Mouse (Mus musculus) lung, postnatal 0 days (tissue): ENCODE measurements around the gene Tmem252. TPM values are rescaled to one million over a fixed set of nuclear protein-coding genes. Genes with fewer than 3 reads are reported as not detected.

Source experiments
- ATAC-seq: fragments of 200-750 bp; cut with Nextera tagmentation; 2 replicates; pipeline ENCODE4 v1.8.0; 2017; ENCODE audit warnings: moderate library complexity
- DNase-seq: peaks from one replicate; pipeline ENCODE4 v3.0.0-alpha.2; 2016; ENCODE audit warnings: low spot score
- H3K27ac ChIP-seq: fragments of 300-500 bp; sonication (generic); 2 replicates; pipeline ENCODE4 v1.5.1; 2014; ENCODE audit warnings: antibody characterized with exemption, mild to moderate bottlenecking, low read length, mixed read lengths
- H3K27me3 ChIP-seq: fragments of 300-500 bp; sonication (generic); replicated peaks from 2 replicates; pipeline ENCODE4 v1.6.1; 2014; ENCODE audit warnings: low read length, mixed read lengths; ENCODE audit not compliant: insufficient read depth
- H3K36me3 ChIP-seq: fragments of 300-500 bp; sonication (generic); 2 replicates; pipeline ENCODE4 v1.6.1; 2014; ENCODE audit warnings: low read length, mixed read lengths; ENCODE audit not compliant: insufficient read depth
- H3K4me1 ChIP-seq: fragments of 300-500 bp; sonication (generic); 2 replicates; pipeline ENCODE4 v1.6.1; 2014; ENCODE audit warnings: antibody characterized with exemption, low read depth, low read length, mixed read lengths; ENCODE audit not compliant: insufficient read depth
- H3K4me2 ChIP-seq: fragments of 300-500 bp; sonication (generic); replicated peaks from 2 replicates; pipeline ENCODE4 v1.6.1; 2014; ENCODE audit warnings: low read depth, mild to moderate bottlenecking, low read length, moderate library complexity, mixed read lengths
- H3K4me3 ChIP-seq: fragments of 300-500 bp; sonication (generic); 2 replicates; pipeline ENCODE4 v1.5.1; 2014; ENCODE audit warnings: low read depth, low read length
- H3K9ac ChIP-seq: fragments of 300-500 bp; sonication (generic); replicated peaks from 2 replicates; pipeline ENCODE4 v1.6.1; 2014; ENCODE audit warnings: low read depth, mild to moderate bottlenecking
- H3K9me3 ChIP-seq: fragments of 300-500 bp; sonication (generic); 2 replicates; pipeline ENCODE4 v1.6.1; 2016; ENCODE audit warnings: low read length, mixed read lengths
- CTCF ChIP-seq: IDR thresholded peaks from 2 replicates; pipeline ENCODE4 v1.5.1; 2016; ENCODE audit warnings: antibody characterized with exemption, mild to moderate bottlenecking
- EP300 ChIP-seq: IDR thresholded peaks from 2 replicates; pipeline ENCODE4 v1.6.1; 2016; ENCODE audit warnings: antibody characterized with exemption, mild to moderate bottlenecking, control low read depth
- WGBS: fragments of 180-500 bp; shearing (Covaris S2); extraction: QIAGEN DNeasy Blood & Tissue Kit; methylation state at CpG from one replicate; pipeline ENCODE4 v1.1.7; 2014; 5-methylcytosine and 5-hydroxymethylcytosine counted together
- polyA plus RNA-seq: library from polyadenylated mRNA; unstranded; fragments of >200 nt; fragmentation: Nextera tagmentation; extraction: Ambion mirVana; gene quantifications from 2 replicates; pipeline ENCODE4 v1.2.1, GENCODE M21; 2015

Tmem252 gene
- polyA plus RNA-seq, 1 experiment from 2014 or later = 6.2 TPM

DNA sequence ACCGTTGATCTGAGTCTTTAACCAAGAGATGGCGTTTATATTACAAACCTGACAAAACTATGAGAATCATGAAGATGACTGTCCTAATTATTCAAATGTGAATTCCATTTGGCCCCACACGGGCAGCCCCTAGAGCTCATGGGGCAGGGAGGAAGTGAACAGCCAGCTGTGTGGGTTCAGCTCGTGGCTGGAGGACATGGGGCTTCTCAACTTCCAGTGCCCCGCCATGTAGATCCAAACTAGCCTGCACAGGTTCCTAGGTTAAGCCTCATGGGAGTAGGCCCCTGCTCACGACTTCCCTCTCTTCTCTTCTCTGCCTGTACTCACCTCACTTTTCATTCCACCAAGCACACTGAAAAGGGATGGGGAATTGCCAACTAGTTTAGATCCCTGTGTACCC is 14.5 kb downstream of the Tmem252 start:
- ATAC-seq (no peak), DNase-seq (no peak)
- no peak overlapping the region for H3K4me3 ChIP-seq
- no peaks in the 10 kb centered on the region for H3K9me3 ChIP-seq
- no peak overlapping the region for H3K9ac ChIP-seq
- no peak for TF ChIP-seq EP300
- TF ChIP-seq CTCF = no peak
- no peaks in the 10 kb centered on the region for H3K36me3 ChIP-seq
- WGBS = 67% methylated on average over 6 of the region's 6 CpGs
- no peaks in the 10 kb centered on the region for H3K27me3 ChIP-seq
- H3K4me1 ChIP-seq = no peaks in the 10 kb centered on the region
- no peak overlapping the region for H3K27ac ChIP-seq
- no peak overlapping the region for H3K4me2 ChIP-seq

DNA sequence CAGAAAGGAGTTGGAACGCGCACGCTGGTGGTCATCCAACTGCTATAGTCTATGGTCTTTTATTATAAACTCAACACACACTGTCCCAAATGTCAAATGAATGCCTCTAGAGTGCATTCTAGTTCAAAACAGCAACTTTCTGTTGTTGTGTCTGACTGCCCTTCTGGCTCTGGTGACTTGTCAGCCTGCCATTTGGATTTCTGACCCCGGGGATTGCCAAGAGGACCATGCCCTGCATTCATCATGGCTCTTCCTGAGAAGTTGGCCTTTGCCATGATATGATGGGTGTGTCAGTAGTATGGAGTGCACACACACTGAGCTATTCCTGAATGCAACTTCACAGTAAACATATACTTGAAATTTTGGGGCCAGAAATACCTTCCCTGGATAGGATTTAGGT is 15.7 kb downstream of the Tmem252 start:
- TF ChIP-seq CTCF (no peak), EP300 (no peak)
- Histone ChIP-seq H3K27me3 (no peaks in the 10 kb centered on the region), H3K4me1 (no peaks in the 10 kb centered on the region), H3K36me3 (no peaks in the 10 kb centered on the region), H3K4me2 (no peak overlapping the region), H3K9ac (no peak overlapping the region), H3K9me3 (no peaks in the 10 kb centered on the region), H3K27ac (no peak overlapping the region), H3K4me3 (no peak overlapping the region)
- WGBS = 95% methylated on average over 4 of the region's 4 CpGs
- DNase-seq (no peak), ATAC-seq (no peak)

DNA sequence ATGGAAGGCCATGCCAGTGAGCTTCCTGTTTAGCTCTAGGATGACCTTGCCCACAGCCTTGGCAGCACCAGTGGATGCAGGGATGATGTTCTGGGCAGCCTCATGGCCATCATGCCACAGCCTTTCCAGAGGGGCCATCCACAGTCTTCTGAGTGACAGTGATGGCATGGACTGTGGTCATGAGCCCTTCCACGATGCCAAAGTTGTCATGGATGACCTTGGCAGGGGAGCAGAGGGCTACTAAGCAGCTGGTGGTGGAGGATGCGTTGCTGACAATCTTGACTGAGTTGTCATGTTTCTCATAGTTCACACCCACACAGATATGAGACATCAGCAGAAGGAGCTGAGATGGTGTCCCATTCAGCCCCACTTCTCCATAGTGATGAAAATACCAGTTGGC is 18.9 kb downstream of the Tmem252 start:
- no peaks in the 10 kb centered on the region for H3K36me3 ChIP-seq
- DNase-seq (no peak), ATAC-seq (no peak)
- TF ChIP-seq EP300 = no peak
- no peak overlapping the region for H3K27ac ChIP-seq
- no peaks in the 10 kb centered on the region for H3K9me3 ChIP-seq
- H3K4me3 ChIP-seq = no peak overlapping the region
- H3K27me3 ChIP-seq = no peaks in the 10 kb centered on the region
- H3K4me1 ChIP-seq = no peaks in the 10 kb centered on the region
- H3K9ac ChIP-seq = no peak overlapping the region
- no peak overlapping the region for H3K4me2 ChIP-seq
- WGBS = 69% methylated on average over 2 of the region's 2 CpGs

DNA sequence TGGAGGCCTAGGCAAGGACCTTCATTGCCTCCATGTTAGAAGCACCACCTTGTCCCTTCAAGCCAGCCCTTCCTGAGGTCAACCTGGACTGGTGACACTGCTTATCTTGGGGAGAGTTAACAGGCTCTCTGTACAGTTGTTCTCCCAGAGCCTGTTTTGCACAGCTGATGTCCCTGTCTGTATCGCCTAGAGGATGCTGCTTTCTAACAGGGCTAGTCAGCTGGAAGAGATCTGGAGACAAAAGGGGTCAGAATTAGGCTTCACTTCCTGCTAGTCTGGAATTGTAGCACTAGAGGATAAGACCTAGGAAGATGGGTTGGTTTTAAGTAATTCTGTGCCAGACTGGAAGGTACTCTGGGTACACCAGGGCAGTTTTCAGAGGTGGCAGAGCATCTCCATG is 24.1 kb downstream of the Tmem252 start:
- no peak for DNase-seq
- Histone ChIP-seq H3K4me1 (no peaks in the 10 kb centered on the region), H3K36me3 (no peaks in the 10 kb centered on the region), H3K27ac (no peak overlapping the region), H3K9me3 (no peaks in the 10 kb centered on the region), H3K9ac (no peak overlapping the region), H3K4me3 (no peak overlapping the region), H3K27me3 (no peaks in the 10 kb centered on the region), H3K4me2 (no peak overlapping the region)
- no peak for TF ChIP-seq EP300
- no peak for TF ChIP-seq CTCF
- ATAC-seq = no peak
- WGBS = 81% methylated on average over 1 of the region's 1 CpGs

DNA sequence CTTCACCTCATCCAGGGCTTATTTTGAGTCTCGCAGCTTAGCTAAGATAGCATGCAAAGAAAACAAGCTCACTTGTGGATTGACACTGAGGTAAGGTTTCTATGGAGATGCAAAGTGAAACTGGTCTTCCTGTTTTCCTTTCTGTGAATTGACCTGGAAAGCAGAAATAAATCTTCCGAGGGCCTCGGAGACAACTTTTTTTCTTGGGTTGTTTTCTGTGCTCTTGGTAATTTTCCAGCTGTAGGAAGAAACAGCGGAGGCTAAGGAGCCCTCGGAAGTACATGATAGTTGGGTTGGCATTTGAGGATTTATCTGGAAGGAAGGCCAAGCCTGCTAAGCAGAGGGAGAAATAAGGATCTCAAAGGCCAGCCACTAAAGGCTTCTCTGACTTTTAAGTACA is 24.8 kb downstream of the Tmem252 start:
- Histone ChIP-seq H3K4me2 (no peak overlapping the region), H3K4me1 (no peaks in the 10 kb centered on the region), H3K27ac (peak overlapping the region; percentile 7; the same call in 1 of the 2 replicates), H3K4me3 (no peak overlapping the region), H3K27me3 (no peaks in the 10 kb centered on the region), H3K9ac (no peak overlapping the region), H3K36me3 (no peaks in the 10 kb centered on the region), H3K9me3 (no peaks in the 10 kb centered on the region)
- TF ChIP-seq CTCF = no peak
- TF ChIP-seq EP300 = no peak
- WGBS = 29% methylated on average over 5 of the region's 5 CpGs
- DNase-seq = peak; percentile 15
- ATAC-seq = no peak

DNA sequence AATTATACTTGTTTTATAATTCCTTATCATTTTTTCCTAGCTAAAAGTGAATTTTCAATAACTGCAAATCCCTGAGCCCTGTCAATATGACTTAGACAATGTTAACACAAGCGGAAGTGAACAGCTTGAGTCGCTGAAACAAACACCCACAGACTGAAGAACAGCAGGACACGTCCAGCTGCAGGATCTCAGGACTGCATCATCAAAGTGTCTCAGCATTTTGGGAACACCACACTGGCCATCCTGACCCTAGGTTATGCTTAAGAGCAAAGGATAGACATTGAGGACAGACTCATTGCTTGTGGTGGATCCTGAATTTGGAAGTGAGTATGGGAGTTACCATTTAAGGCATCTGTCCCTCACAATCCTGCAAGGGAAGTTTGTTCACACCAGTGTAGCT is 25.4 kb downstream of the Tmem252 start:
- 40% methylated on average over 3 of the region's 3 CpGs for WGBS
- ATAC-seq (peak; percentile 82), DNase-seq (peak; percentile 83)
- Histone ChIP-seq H3K4me3 (no peak overlapping the region), H3K27me3 (no peaks in the 10 kb centered on the region), H3K36me3 (no peaks in the 10 kb centered on the region), H3K9me3 (no peaks in the 10 kb centered on the region), H3K4me1 (no peaks in the 10 kb centered on the region), H3K4me2 (no peak overlapping the region), H3K27ac (no peak overlapping the region), H3K9ac (no peak overlapping the region)
- TF ChIP-seq CTCF (no peak), EP300 (peak; percentile 63; the same call in 1 of the 2 replicates)

DNA sequence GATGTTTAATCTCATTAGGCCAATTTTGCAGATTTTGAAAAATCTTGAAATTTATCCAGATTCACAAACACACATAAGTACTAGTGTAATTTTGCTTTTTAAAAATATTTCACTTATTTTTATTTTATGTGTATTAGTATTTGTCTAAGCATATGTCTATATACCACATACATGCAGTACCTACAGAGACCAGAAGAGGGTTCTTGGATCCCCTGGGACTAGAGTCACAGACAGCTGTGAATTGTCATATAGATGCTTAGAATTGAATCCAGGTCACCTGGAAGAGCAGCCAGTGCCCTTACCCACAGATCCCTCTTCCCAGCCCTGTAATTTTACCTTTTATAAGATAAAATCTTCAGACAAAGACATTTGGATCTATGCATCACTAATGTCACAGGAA is 26.1 kb downstream of the Tmem252 start:
- peak; percentile 52 for TF ChIP-seq CTCF
- no peak for TF ChIP-seq EP300
- Histone ChIP-seq H3K4me2 (no peak overlapping the region), H3K9me3 (no peaks in the 10 kb centered on the region), H3K36me3 (no peaks in the 10 kb centered on the region), H3K4me1 (no peaks in the 10 kb centered on the region), H3K4me3 (no peak overlapping the region), H3K27ac (no peak overlapping the region), H3K27me3 (no peaks in the 10 kb centered on the region), H3K9ac (no peak overlapping the region)
- DNase-seq = peak; percentile 24
- ATAC-seq = no peak
